Mouse (Mus musculus): Measurements from ENCODE around the gene Paox. TPM values are rescaled to one million over a fixed set of nuclear protein-coding genes. Genes with fewer than 3 reads are reported as not detected.

Gene Paox
- polyA plus RNA-seq (2015; fragmentation: Nextera tagmentation; extraction: Ambion mirVana): 11.1 and 11.7 TPM in 2 replicates

DNA sequence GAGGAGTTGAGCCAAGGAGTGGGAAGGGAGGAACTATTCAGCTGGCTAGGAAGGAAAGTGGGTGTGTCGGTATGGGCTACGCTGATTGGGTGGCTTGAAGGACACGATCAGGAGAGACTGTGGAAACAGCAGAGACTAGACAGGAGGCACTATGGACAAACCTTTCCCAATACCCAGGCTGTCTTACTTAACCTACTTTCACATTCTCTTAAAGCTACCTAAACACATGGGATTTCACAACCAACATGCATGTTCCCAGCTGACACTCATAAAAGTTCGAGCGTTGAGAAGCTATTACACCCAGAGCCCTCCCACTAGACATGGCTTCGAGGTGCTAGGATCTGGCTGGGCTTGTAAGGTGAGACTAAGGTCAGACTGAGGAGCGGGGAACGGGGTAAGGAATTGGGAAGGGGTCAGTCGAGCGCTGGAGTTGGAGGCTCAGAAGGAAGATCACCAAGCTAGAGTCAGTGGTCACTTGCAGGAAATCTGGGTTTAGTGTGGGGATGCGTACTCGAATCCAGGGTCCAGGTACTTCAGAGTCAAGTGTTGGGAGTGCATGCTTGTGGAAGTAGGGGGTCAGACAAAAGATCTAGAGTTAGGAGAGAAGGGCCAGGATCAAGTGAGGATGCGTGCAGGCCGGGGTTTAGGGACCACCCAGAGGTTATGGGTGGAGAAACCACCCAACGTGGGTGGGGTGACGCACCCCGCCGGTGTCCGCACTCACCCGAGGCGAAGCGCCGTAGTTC is at the start of gene Paox:
Paox (plus strand) TSS at position 217 of the 746 bp plus-strand sequence.
- WGBS: 2% methylated on average over 23 of the region's 23 CpGs

DNA sequence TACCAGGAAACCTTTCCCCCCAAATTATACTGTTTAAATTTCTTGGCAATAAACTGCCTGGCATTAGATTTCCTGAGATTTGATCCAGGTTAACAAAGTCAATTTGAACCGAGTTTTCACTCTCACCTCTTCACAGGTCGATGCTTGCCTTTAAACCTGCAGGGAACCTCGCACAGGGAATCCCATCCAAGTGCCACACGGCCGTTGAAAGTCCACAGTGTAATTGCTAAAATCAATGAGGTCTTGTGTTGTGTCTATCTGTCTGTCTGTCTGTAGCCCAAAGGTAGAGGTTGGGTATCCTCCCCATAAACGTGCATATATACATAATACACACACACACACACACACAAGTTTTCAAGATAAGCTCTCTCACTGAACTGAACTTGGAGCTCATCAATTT is 48.2 kb upstream of the Paox start:
- no peak overlapping the region for H3K9ac ChIP-seq
- 54% methylated on average over 6 of the region's 6 CpGs for WGBS
- H3K4me2 ChIP-seq: no peak overlapping the region
- no peaks in the 10 kb centered on the region for H3K36me3 ChIP-seq
- peaks cover 67% of the 10 kb centered on the region for H3K27me3 ChIP-seq
- H3K4me1 ChIP-seq (replicated peaks): peaks cover 6% of the 10 kb centered on the region
- H3K9me3 ChIP-seq (replicated peaks): no peaks in the 10 kb centered on the region
- H3K4me3 ChIP-seq: no peak overlapping the region
- no peak for ATAC-seq (replicated peaks; ENCODE audit: insufficient number of reproducible peaks, insufficient read depth, low FRiP score, low read depth)
- H3K27ac ChIP-seq: no peak overlapping the region

More for the DNA sequence above, at the start of gene Paox:
- Histone ChIP-seq H3K36me3 (peaks cover 21% of the 10 kb centered on the region), H3K4me1 (replicated peaks) (0 out of 2 replicates have a peak, but pooled peaks cover 3% of the 10 kb centered on the region), H3K9me3 (replicated peaks) (no peaks in the 10 kb centered on the region), H3K4me2 (peak within 1 kb of the TSS; percentile 71), H3K9ac (peak within 1 kb of the TSS; percentile 78), H3K4me3 (peak within 1 kb of the TSS; percentile 77), H3K27me3 (no peaks in the 10 kb centered on the region), H3K27ac (peak within 1 kb of the TSS; percentile 90)
- peak; percentile 79 for ATAC-seq (replicated peaks; ENCODE audit: insufficient number of reproducible peaks, insufficient read depth, low FRiP score, low read depth)

DNA sequence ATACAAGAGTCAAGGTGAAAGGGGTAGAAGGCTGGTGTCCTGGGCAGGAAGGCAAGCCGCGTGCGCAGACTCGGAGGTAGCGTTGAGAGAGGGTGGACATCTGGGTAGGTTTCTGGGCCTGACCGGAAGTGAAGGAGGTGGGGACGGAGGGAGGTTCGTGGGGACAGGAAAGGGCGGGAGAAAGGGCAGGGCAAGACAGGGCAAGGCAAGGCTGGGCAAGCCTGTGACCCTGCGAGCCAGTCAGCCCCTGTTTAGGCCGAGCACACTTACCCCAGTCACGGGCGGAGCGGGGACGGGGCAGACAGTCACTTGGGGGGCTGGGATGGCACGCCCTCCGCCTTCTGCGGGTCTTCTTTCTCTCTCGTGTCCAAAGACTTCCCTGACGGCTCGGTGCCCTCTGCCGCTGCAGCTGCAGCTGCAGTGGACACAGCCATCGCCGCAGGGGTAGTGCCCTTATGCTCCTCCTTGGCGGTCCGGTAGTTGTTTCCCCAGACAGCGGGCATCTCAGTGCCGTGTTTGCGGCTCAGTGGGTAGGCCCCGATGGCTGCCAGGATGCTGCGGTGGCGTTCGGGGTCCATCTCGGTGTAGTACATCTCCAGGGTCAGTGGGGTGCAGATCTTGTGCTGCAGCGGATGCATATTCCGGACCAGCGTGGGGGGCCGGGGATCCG is 45.4 kb upstream of the Paox start:
- WGBS: 24% methylated on average over 38 of the region's 39 CpGs
- peaks cover 50% of the 10 kb centered on the region for H3K27me3 ChIP-seq

DNA sequence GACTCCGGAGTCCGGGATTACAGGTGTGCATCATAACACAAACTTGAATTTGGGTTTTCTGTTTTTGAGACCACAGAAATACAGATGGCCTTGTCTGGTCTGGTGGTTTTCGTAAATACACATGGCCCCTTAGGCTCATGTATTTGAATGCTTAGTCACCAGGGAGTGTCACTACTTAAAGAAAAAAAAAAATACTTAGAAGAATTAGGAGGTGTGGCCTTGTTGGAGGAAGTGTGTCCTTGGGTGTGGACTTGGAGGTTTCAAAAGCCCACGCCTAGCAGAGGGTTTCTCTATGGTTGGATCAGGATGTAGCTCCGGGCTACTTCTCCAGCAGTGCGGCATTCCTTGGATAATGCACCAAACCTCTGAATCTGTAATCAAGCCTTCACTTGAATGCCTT is 37.9 kb upstream of the Paox start:
- Histone ChIP-seq H3K9ac (no peak overlapping the region), H3K27me3 (peaks cover 47% of the 10 kb centered on the region), H3K4me2 (no peak overlapping the region), H3K4me3 (no peak overlapping the region), H3K4me1 (replicated peaks) (peaks cover 2% of the 10 kb centered on the region; the same call in 1 of the 2 replicates), H3K36me3 (no peaks in the 10 kb centered on the region), H3K9me3 (replicated peaks) (no peaks in the 10 kb centered on the region), H3K27ac (no peak overlapping the region)
- 65% methylated on average over 6 of the region's 6 CpGs for WGBS
- no peak for ATAC-seq (replicated peaks; ENCODE audit: insufficient number of reproducible peaks, insufficient read depth, low FRiP score, low read depth)

More for the DNA sequence above, 45.4 kb upstream of the Paox start:
- Histone ChIP-seq H3K4me3 (peak overlapping the region; percentile 46), H3K4me1 (replicated peaks) (peaks cover 6% of the 10 kb centered on the region), H3K9me3 (replicated peaks) (no peaks in the 10 kb centered on the region), H3K9ac (peak overlapping the region; percentile 56), H3K36me3 (no peaks in the 10 kb centered on the region), H3K27ac (no peak overlapping the region), H3K4me2 (peak overlapping the region; percentile 72)
- ATAC-seq (replicated peaks; ENCODE audit: insufficient number of reproducible peaks, insufficient read depth, low FRiP score, low read depth): peak; percentile 45; the same call in 1 of the 2 replicates

DNA sequence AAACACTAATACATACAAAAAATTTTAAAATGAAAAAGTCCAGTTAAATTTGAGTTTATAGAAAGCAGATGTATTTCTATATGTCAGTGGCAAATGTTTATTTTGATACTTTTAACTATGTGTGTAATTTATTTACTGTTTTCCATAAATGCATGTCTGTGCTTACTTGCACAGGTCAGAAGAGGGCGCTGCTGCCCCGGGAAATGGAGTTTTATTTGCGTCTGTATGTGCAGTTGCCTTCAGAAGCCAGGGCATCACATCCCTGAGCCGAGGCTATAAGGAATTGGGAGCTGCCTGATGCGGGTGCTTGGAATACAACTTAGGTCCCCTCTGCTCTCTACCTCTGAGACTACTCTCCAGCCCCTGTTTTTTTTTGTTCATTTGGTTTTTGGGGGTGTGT is 36.9 kb upstream of the Paox start:
- Histone ChIP-seq H3K27ac (no peak overlapping the region), H3K4me3 (no peak overlapping the region), H3K36me3 (no peaks in the 10 kb centered on the region), H3K9ac (no peak overlapping the region), H3K9me3 (replicated peaks) (no peaks in the 10 kb centered on the region), H3K4me1 (replicated peaks) (peaks cover 2% of the 10 kb centered on the region; the same call in 1 of the 2 replicates), H3K27me3 (peaks cover 49% of the 10 kb centered on the region), H3K4me2 (no peak overlapping the region)
- WGBS: under 1% methylated on average over 5 of the region's 5 CpGs
- ATAC-seq (replicated peaks; ENCODE audit: insufficient number of reproducible peaks, insufficient read depth, low FRiP score, low read depth): no peak

DNA sequence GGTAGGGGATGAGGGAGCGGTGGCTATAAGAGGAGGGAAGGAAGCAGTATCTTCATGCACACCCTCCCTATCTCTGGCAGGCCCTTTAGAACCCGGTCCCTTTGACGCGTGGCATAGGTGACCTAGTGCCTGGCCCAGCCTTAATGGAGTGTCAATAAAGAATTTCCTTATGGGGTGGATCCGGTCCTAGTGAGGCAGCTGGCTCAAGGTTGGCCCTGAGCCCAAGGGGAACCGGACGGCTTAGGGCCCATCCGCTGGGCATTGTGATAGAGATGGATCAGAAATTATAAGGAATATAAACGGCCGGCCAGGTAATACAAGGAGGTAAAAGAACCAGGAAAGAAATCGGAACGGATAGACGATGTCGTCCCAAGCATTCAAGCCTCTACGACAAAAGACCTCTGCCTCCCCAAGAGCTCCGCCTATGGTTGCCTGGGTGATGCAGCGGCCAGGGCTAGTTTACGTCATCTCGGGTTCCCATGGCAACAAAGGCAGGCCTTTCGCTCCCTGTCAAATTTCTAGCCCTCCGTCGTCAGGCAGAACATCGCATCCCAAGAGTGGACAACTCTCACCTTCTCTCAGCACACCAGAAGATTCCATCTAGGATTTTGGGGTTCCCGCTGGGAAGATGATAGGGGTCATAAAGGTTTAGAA is 35.0 kb upstream of the Paox start:
- no peaks in the 10 kb centered on the region for H3K9me3 ChIP-seq (replicated peaks)
- peak overlapping the region; percentile 39 for H3K4me2 ChIP-seq
- 4% methylated on average over 24 of the region's 24 CpGs for WGBS
- no peak for ATAC-seq (replicated peaks; ENCODE audit: insufficient number of reproducible peaks, insufficient read depth, low FRiP score, low read depth)
- no peak overlapping the region for H3K9ac ChIP-seq
- peaks cover 2% of the 10 kb centered on the region; the same call in 1 of the 2 replicates for H3K4me1 ChIP-seq (replicated peaks)
- no peaks in the 10 kb centered on the region for H3K36me3 ChIP-seq
- peak overlapping the region; percentile 0; the same call in 1 of the 2 replicates for H3K4me3 ChIP-seq
- peaks cover 57% of the 10 kb centered on the region for H3K27me3 ChIP-seq
- H3K27ac ChIP-seq: no peak overlapping the region

DNA sequence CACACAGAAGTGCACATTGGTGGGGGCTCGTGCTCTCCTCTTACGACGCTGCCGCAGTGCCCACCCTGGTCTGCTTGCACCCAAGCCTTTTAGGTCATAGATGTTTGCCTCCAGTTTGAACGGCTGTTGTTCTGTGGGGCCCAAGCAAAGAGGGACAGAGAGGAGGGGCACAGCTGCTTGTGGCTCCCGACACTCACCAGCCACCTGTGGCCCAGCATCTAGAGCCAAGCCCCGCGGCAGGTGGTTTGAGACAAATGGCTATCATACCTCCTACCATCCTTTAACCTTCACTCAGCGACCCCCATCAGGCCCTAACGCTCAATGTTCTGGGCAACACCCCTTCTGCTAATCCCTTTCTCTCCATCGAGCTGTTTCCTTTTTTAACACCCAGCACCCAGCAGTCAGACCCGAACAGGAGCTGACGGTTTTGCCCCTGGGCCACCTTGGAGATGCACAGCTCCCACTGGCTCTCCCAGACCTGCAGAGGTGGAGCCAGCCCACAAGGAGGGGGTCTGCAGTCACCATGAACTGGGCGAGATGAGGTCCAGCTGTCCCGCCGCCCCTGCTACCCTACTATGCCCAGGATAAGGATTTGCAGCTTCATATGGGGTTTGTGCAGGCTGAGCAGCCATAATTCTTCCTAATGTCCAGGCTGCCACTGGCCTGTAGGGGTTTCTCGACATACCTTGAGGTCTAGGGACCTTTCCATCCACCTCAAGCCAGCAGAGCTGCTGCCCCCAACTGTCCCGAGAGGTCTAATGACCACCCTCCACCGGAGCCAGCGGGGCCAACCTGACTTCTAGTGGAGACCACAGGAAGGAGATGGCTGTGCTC is 34.0 kb upstream of the Paox start:
- Histone ChIP-seq H3K27me3 (peaks cover 57% of the 10 kb centered on the region), H3K9ac (no peak overlapping the region), H3K9me3 (replicated peaks) (no peaks in the 10 kb centered on the region), H3K4me3 (no peak overlapping the region), H3K4me2 (no peak overlapping the region), H3K4me1 (replicated peaks) (peaks cover 2% of the 10 kb centered on the region; the same call in 1 of the 2 replicates), H3K36me3 (no peaks in the 10 kb centered on the region), H3K27ac (no peak overlapping the region)
- ATAC-seq (replicated peaks; ENCODE audit: insufficient number of reproducible peaks, insufficient read depth, low FRiP score, low read depth): no peak
- WGBS: 18% methylated on average over 20 of the region's 20 CpGs

DNA sequence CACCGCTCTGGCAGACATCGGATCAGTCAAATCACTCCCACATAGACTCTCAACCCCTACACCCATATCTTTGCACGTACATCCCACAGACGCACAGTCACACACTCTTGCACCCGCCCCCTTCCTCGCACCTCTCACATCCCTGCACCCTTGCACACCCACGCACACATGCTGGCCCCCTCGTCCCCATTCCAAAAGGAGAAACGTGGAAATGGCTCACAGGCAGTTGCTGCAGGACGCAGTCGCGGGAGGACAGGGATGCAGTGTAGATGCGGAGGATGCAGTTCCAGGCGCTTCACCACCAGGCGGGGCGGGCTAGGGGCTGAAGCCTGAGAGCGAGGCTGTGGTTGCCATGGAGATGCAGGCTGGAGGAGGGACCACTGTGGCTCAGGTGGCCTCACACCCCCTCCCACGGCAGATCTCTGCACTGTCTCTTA is 33.3 kb upstream of the Paox start, which contains the start of gene Caly:
Caly (minus strand) TSS at position 307 of the 437 bp plus-strand sequence.
- Histone ChIP-seq H3K4me3 (no peak within 1 kb of the TSS), H3K27me3 (peaks cover 57% of the 10 kb centered on the region), H3K4me2 (no peak within 1 kb of the TSS), H3K36me3 (no peaks in the 10 kb centered on the region), H3K4me1 (replicated peaks) (peaks cover 2% of the 10 kb centered on the region; the same call in 1 of the 2 replicates), H3K27ac (no peak within 1 kb of the TSS), H3K9me3 (replicated peaks) (no peaks in the 10 kb centered on the region), H3K9ac (no peak within 1 kb of the TSS)
- no peak for ATAC-seq (replicated peaks; ENCODE audit: insufficient number of reproducible peaks, insufficient read depth, low FRiP score, low read depth)
- 7% methylated on average over 18 of the region's 18 CpGs for WGBS

DNA sequence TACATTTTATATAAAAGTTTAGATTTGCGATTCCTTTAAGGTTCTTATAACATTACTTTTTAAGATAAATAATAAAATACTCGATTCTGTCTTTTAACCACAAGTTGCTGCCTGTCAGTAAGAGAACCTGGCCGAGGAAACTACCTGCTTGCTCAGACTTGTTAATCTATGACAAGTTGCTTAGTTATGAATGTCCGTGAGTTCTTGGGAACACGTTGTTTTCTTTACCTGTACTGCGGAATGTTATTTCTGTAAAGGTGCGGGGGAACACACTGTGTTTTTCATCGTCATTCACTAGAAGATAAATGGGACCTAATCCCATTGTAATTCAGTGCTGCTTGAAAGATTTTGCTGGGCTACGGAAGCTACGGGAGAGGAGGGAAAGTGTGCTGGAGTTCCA is 25.0 kb upstream of the Paox start:
- 73% methylated on average over 10 of the region's 10 CpGs for WGBS
- Histone ChIP-seq H3K4me1 (replicated peaks) (peaks cover 11% of the 10 kb centered on the region), H3K9me3 (replicated peaks) (no peaks in the 10 kb centered on the region), H3K27me3 (no peaks in the 10 kb centered on the region), H3K36me3 (no peaks in the 10 kb centered on the region), H3K9ac (no peak overlapping the region), H3K4me2 (no peak overlapping the region), H3K4me3 (no peak overlapping the region), H3K27ac (no peak overlapping the region)
- ATAC-seq (replicated peaks; ENCODE audit: insufficient number of reproducible peaks, insufficient read depth, low FRiP score, low read depth): no peak

DNA sequence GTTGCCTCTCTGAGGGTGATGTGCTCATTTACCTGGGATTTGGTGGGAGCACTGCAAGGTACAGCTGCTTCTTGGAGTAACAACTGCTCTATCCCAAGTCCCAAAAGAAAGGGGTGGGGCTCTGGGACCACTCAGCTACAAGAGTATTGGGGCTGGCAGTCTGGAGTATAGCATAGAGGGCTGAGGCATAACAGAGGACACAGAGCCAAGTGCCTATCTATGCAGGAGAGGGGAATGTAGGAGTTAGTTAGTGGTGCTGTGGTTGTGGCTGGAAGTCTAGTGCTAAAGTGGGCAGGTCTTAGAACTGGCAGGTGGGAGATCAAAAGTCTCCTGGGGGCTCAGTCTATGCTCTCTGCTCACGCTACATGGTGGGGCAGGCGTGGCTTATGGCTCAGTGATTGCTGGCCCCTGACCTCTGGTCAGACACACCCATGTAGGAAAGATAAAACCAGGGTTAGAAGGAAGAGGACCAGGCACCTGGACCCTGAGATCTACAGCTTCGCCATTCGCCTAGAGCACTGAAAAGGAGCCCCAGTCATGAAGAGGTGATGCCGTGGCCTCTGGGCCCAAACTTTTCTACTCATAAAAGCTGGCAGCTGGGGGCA is 22.6 kb upstream of the Paox start, which contains the start of gene Prap1:
Prap1 (plus strand) TSS at position 472 of the 605 bp plus-strand sequence.
- ATAC-seq (replicated peaks; ENCODE audit: insufficient number of reproducible peaks, insufficient read depth, low FRiP score, low read depth): no peak

More for the DNA sequence above, 22.6 kb upstream of the Paox start, which contains the start of gene Prap1:
- Histone ChIP-seq H3K9me3 (replicated peaks) (no peaks in the 10 kb centered on the region), H3K27me3 (no peaks in the 10 kb centered on the region), H3K4me1 (replicated peaks) (peaks cover 12% of the 10 kb centered on the region), H3K36me3 (no peaks in the 10 kb centered on the region), H3K9ac (no peak within 1 kb of the TSS), H3K27ac (no peak within 1 kb of the TSS), H3K4me2 (no peak within 1 kb of the TSS), H3K4me3 (no peak within 1 kb of the TSS)
- WGBS: 75% methylated on average over 5 of the region's 5 CpGs

Data from heart, embryonic 15.5 days (tissue).